Mouse (Mus musculus): ENCODE measurements around the gene Ankrd6.

Gene Ankrd6

DNA sequence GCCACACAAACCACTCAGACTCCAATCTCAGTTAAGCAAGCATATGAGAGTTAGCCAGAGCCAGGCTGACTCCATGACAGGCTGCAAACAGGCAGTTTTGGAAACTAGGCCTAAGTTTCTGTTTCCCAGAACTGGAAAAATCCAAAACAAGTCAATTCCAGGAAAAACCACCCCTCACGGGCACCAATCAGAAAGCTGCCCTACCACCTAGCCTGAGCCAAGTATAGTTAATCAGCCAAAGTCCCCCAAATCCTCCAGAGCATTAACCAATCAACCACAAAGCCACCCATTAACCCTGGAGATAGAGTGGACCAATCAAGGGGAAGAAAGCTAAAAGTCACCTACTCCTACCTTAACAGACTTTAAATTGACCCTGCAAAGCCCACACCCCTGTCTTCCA, 163.5 kb downstream of the Ankrd6 start:
- no peak for DNase-seq (ENCODE audit: low read depth)

DNA sequence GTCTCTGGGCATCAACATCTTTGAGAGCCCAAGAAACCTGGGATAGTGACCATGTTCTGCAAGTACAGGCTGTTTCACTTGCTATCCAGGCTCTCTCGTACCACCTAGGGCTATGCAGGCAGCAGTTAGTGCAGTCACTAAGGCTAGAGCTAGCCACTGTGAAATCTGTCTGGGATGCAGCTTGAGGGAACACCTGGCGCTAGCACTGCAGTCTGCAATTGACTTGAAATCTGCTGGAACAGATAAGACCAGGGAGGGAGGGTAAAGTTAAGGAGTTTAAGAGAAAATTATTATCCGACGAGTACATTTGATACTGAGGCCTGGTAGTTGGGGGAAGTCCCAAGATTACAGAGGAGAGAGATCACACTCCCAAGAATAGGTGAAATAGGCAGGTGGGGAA, 170.6 kb downstream of the Ankrd6 start:
- DNase-seq (ENCODE audit: low read depth), result no peak

GRCm38 (mm10) chr4:32770284-32770810, 180.3 kb downstream of the Ankrd6 start:
- no peak for DNase-seq (ENCODE audit: low read depth)

DNA sequence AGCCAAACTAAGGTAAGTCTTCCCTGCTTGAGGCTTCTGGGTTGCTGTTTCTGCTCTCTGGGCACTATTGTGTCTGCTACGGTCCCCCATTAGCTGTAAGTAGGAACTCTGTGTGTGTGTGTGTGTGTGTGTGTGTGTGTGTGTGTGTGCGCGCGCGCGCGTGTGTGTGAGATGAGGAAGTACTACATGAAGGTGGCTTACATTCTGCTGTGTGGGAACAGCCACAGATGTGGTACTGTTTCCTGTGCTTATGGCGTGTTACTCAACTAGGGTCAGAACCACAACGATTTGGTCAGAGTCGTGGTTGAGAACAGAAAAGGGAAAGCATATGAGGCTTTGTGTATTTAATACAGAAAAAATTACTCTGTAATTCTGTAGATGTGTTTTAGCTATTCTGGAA, 182.6 kb downstream of the Ankrd6 start:
- DNase-seq (ENCODE audit: low read depth), result no peak

GRCm38 (mm10) chr4:32767471-32767870, 183.2 kb downstream of the Ankrd6 start:
- no peak for DNase-seq (ENCODE audit: low read depth)

GRCm38 (mm10) chr4:32757430-32757829, 193.2 kb downstream of the Ankrd6 start:
- no peak for DNase-seq (ENCODE audit: low read depth)
